Mouse (Mus musculus): ENCODE measurements around the gene Bsdc1. TPM values are rescaled to one million over a fixed set of nuclear protein-coding genes. Genes with fewer than 3 reads are reported as not detected.
"Not testable (repeated sequence)": the region's sequence is repeated elsewhere in the genome, so short reads cannot be mapped to it uniquely, and the experiment has no call there.

The Bsdc1 gene
- polyA plus RNA-seq, 1 experiment from 2014 or later, result 27.6 TPM

- H3K4me3 ChIP-seq, result no peak overlapping the region
- H3K27me3 ChIP-seq, result no peaks in the 10 kb centered on the region
- WGBS, result 2% methylated on average over 5 of the region's 5 CpGs
- no peaks in the 10 kb centered on the region for H3K4me1 ChIP-seq
- H3K9ac ChIP-seq, result no peak overlapping the region; the same call in 1 of the 2 replicates
- H3K4me2 ChIP-seq, result no peak overlapping the region
- ATAC-seq (ENCODE audit: insufficient number of reproducible peaks, insufficient read depth, low FRiP score, low TSS enrichment, low read depth), result 0 out of 2 replicates have a peak, but pooled peaks have one; percentile 64
- H3K36me3 ChIP-seq, result no peaks in the 10 kb centered on the region
- H3K9me3 ChIP-seq, result no peaks in the 10 kb centered on the region
- no peak overlapping the region for H3K27ac ChIP-seq
Measured at GRCm38 (mm10) chr4:129455265-129455664, 6.1 kb upstream of the Bsdc1 start.

GRCm38 (mm10) chr4:129456126-129456525, 5.3 kb upstream of the Bsdc1 start:
- H3K36me3 ChIP-seq, result no peaks in the 10 kb centered on the region
- no peak for ATAC-seq (ENCODE audit: insufficient number of reproducible peaks, insufficient read depth, low FRiP score, low TSS enrichment, low read depth)
- no peak overlapping the region for H3K9ac ChIP-seq
- peaks cover 3% of the 10 kb centered on the region; the same call in 1 of the 2 replicates for H3K4me1 ChIP-seq
- no peak overlapping the region for H3K4me3 ChIP-seq
- no peak overlapping the region for H3K4me2 ChIP-seq
- WGBS, result 55% methylated on average over 5 of the region's 5 CpGs
- H3K27ac ChIP-seq, result no peak overlapping the region
- no peaks in the 10 kb centered on the region for H3K27me3 ChIP-seq
- no peaks in the 10 kb centered on the region for H3K9me3 ChIP-seq

- H3K4me1 ChIP-seq; H3K27ac ChIP-seq; H3K9ac ChIP-seq; ATAC-seq (ENCODE audit: insufficient number of reproducible peaks, insufficient read depth, low FRiP score, low TSS enrichment, low read depth); H3K36me3 ChIP-seq; H3K27me3 ChIP-seq; H3K4me3 ChIP-seq; H3K9me3 ChIP-seq; H3K4me2 ChIP-seq: not testable (repeated sequence)
- 70% methylated on average over 2 of the region's 2 CpGs for WGBS
Measured at GRCm38 (mm10) chr4:129457311-129457710, 4.1 kb upstream of the Bsdc1 start.

GRCm38 (mm10) chr4:129459726-129460125, 1.7 kb upstream of the Bsdc1 start:
- H3K4me1 ChIP-seq, result peaks cover 14% of the 10 kb centered on the region
- H3K27ac ChIP-seq, result no peak overlapping the region
- 84% methylated on average over 3 of the region's 3 CpGs for WGBS
- H3K4me2 ChIP-seq, result no peak overlapping the region
- H3K36me3 ChIP-seq, result peaks cover 13% of the 10 kb centered on the region
- no peak overlapping the region for H3K4me3 ChIP-seq
- H3K9me3 ChIP-seq, result no peaks in the 10 kb centered on the region
- no peak overlapping the region for H3K9ac ChIP-seq
- H3K27me3 ChIP-seq, result no peaks in the 10 kb centered on the region
- no peak for ATAC-seq (ENCODE audit: insufficient number of reproducible peaks, insufficient read depth, low FRiP score, low TSS enrichment, low read depth)

- peak overlapping the region; percentile 95 for H3K4me3 ChIP-seq
- ATAC-seq (ENCODE audit: insufficient number of reproducible peaks, insufficient read depth, low FRiP score, low TSS enrichment, low read depth), result 0 out of 2 replicates have a peak, but pooled peaks have one; percentile 26
- H3K27ac ChIP-seq, result peak overlapping the region; percentile 89
- peak overlapping the region; percentile 72 for H3K9ac ChIP-seq
- H3K9me3 ChIP-seq, result no peaks in the 10 kb centered on the region
- under 1% methylated on average over 4 of the region's 4 CpGs for WGBS
- H3K27me3 ChIP-seq, result no peaks in the 10 kb centered on the region
- H3K4me2 ChIP-seq, result peak overlapping the region; percentile 84
- H3K4me1 ChIP-seq, result peaks cover 14% of the 10 kb centered on the region
- peaks cover 24% of the 10 kb centered on the region for H3K36me3 ChIP-seq
Measured at GRCm38 (mm10) chr4:129460827-129461182, 576 bp upstream of the Bsdc1 start.

GRCm38 (mm10) chr4:129462118-129462517, 737 bp downstream of the Bsdc1 start:
- ATAC-seq (ENCODE audit: insufficient number of reproducible peaks, insufficient read depth, low FRiP score, low TSS enrichment, low read depth), result no peak
- Histone ChIP-seq H3K4me1 (peaks cover 14% of the 10 kb centered on the region), H3K36me3 (peaks cover 36% of the 10 kb centered on the region), H3K4me2 (peak overlapping the region; percentile 84), H3K27ac (no peak overlapping the region), H3K9ac (peak overlapping the region; percentile 87), H3K4me3 (peak overlapping the region; percentile 95), H3K9me3 (no peaks in the 10 kb centered on the region), H3K27me3 (no peaks in the 10 kb centered on the region)
- WGBS, result 36% methylated on average over 3 of the region's 3 CpGs

GRCm38 (mm10) chr4:129463097-129464059, 2.0 kb downstream of the Bsdc1 start:
- Histone ChIP-seq H3K27ac (no peak overlapping the region), H3K4me3 (no peak overlapping the region), H3K27me3 (no peaks in the 10 kb centered on the region), H3K9me3 (no peaks in the 10 kb centered on the region), H3K9ac (no peak overlapping the region), H3K36me3 (peaks cover 49% of the 10 kb centered on the region), H3K4me2 (0 out of 2 replicates have a peak overlapping the region, but pooled peaks have one; percentile 84), H3K4me1 (peaks cover 14% of the 10 kb centered on the region)
- ATAC-seq (ENCODE audit: insufficient number of reproducible peaks, insufficient read depth, low FRiP score, low TSS enrichment, low read depth), result no peak
- 86% methylated on average over 24 of the region's 24 CpGs for WGBS

GRCm38 (mm10) chr4:129464286-129464815, 3.0 kb downstream of the Bsdc1 start:
- H3K36me3 ChIP-seq, result peaks cover 57% of the 10 kb centered on the region
- H3K9ac ChIP-seq, result no peak overlapping the region
- H3K4me1 ChIP-seq, result peaks cover 14% of the 10 kb centered on the region
- WGBS, result 83% methylated on average over 4 of the region's 4 CpGs
- H3K4me3 ChIP-seq, result no peak overlapping the region
- no peak overlapping the region for H3K4me2 ChIP-seq
- no peak overlapping the region for H3K27ac ChIP-seq
- H3K9me3 ChIP-seq, result no peaks in the 10 kb centered on the region
- no peak for ATAC-seq (ENCODE audit: insufficient number of reproducible peaks, insufficient read depth, low FRiP score, low TSS enrichment, low read depth)
- no peaks in the 10 kb centered on the region for H3K27me3 ChIP-seq

GRCm38 (mm10) chr4:129476047-129476446, 14.7 kb downstream of the Bsdc1 start:
- no peak for ATAC-seq (ENCODE audit: insufficient number of reproducible peaks, insufficient read depth, low FRiP score, low TSS enrichment, low read depth)
- Histone ChIP-seq H3K27ac (no peak overlapping the region), H3K4me1 (no peaks in the 10 kb centered on the region), H3K36me3 (peaks cover 88% of the 10 kb centered on the region), H3K9me3 (no peaks in the 10 kb centered on the region), H3K4me3 (no peak overlapping the region), H3K4me2 (no peak overlapping the region), H3K27me3 (no peaks in the 10 kb centered on the region), H3K9ac (no peak overlapping the region)
- 90% methylated on average over 11 of the region's 11 CpGs for WGBS

GRCm38 (mm10) chr4:129479863-129480262, 18.5 kb downstream of the Bsdc1 start:
- H3K36me3 ChIP-seq, result peaks cover 91% of the 10 kb centered on the region

GRCm38 (mm10) chr4:129481090-129481489, 19.7 kb downstream of the Bsdc1 start:
- peaks cover 92% of the 10 kb centered on the region for H3K36me3 ChIP-seq
- no peaks in the 10 kb centered on the region for H3K27me3 ChIP-seq
- no peak overlapping the region for H3K4me3 ChIP-seq
- no peaks in the 10 kb centered on the region for H3K9me3 ChIP-seq
- H3K4me1 ChIP-seq, result no peaks in the 10 kb centered on the region
- no peak overlapping the region for H3K9ac ChIP-seq
- ATAC-seq (ENCODE audit: insufficient number of reproducible peaks, insufficient read depth, low FRiP score, low TSS enrichment, low read depth), result no peak
- 86% methylated on average over 1 of the region's 1 CpGs for WGBS
- H3K27ac ChIP-seq, result no peak overlapping the region
- no peak overlapping the region for H3K4me2 ChIP-seq

More at GRCm38 (mm10) chr4:129479863-129480262, 18.5 kb downstream of the Bsdc1 start:
- no peak for ATAC-seq (ENCODE audit: insufficient number of reproducible peaks, insufficient read depth, low FRiP score, low TSS enrichment, low read depth)
- no peaks in the 10 kb centered on the region for H3K9me3 ChIP-seq
- no peak overlapping the region for H3K9ac ChIP-seq
- H3K4me3 ChIP-seq, result no peak overlapping the region
- no peak overlapping the region for H3K27ac ChIP-seq
- 85% methylated on average over 3 of the region's 3 CpGs for WGBS
- H3K27me3 ChIP-seq, result no peaks in the 10 kb centered on the region
- H3K4me2 ChIP-seq, result no peak overlapping the region
- H3K4me1 ChIP-seq, result no peaks in the 10 kb centered on the region
